Mouse (Mus musculus) intestine, embryonic 14.5 days (tissue): ENCODE measurements around the gene Csnk2b. TPM values are rescaled to one million over a fixed set of nuclear protein-coding genes. Genes with fewer than 3 reads are reported as not detected.

Experiments used
- ATAC-seq: fragments of 200-750 bp; cut with Nextera tagmentation; replicated peaks from 2 replicates; pipeline ENCODE4 v1.8.0; 2017; ENCODE audit warnings: low read depth, moderate number of reproducible peaks, moderate TSS enrichment, moderate library complexity; ENCODE audit not compliant: low FRiP score, low TSS enrichment
- DNase-seq: peaks from one replicate; pipeline ENCODE4 v3.0.0-alpha.2; 2018; ENCODE audit warnings: low spot score
- H3K27ac ChIP-seq: fragments of 300-500 bp; sonication (generic); 2 replicates; pipeline ENCODE4 v1.5.1; 2014; ENCODE audit warnings: low read depth, mild to moderate bottlenecking, control low read depth
- H3K27me3 ChIP-seq: fragments of 300-500 bp; sonication (generic); replicated peaks from 2 replicates; pipeline ENCODE4 v1.6.1; 2014; ENCODE audit warnings: low read length, control low read depth; ENCODE audit not compliant: control insufficient read depth, insufficient read depth
- H3K36me3 ChIP-seq: fragments of 300-500 bp; sonication (generic); 2 replicates; pipeline ENCODE4 v1.6.1; 2014; ENCODE audit warnings: low read length, control low read depth; ENCODE audit not compliant: control insufficient read depth, insufficient read depth
- H3K4me1 ChIP-seq: fragments of 300-500 bp; sonication (generic); replicated peaks from 2 replicates; pipeline ENCODE4 v1.6.1; 2014; ENCODE audit warnings: low read length, control low read depth, mixed read lengths; ENCODE audit not compliant: control insufficient read depth, insufficient read depth
- H3K4me2 ChIP-seq: fragments of 300-500 bp; sonication (generic); 2 replicates; pipeline ENCODE4 v1.6.1; 2014; ENCODE audit warnings: low read length
- H3K4me3 ChIP-seq: fragments of 300-500 bp; sonication (generic); 2 replicates; pipeline ENCODE4 v1.5.1; 2014; ENCODE audit warnings: low read depth, low read length, control low read depth, mixed read lengths
- H3K9ac ChIP-seq: fragments of 300-500 bp; sonication (generic); 2 replicates; pipeline ENCODE4 v1.6.1; 2014; ENCODE audit warnings: mild to moderate bottlenecking, low read length
- H3K9me3 ChIP-seq: fragments of 300-500 bp; sonication (generic); 2 replicates; pipeline ENCODE4 v1.6.1; 2016; ENCODE audit warnings: low read length, control low read depth; ENCODE audit not compliant: control insufficient read depth
- WGBS: fragments of 180-500 bp; shearing (Covaris S2); extraction: QIAGEN DNeasy Blood & Tissue Kit; methylation state at CpG from one replicate; pipeline ENCODE4 v1.1.7; 2014; 5-methylcytosine and 5-hydroxymethylcytosine counted together
- polyA plus RNA-seq: library from polyadenylated mRNA; unstranded; fragments of >200 nt; fragmentation: Nextera tagmentation; extraction: Ambion mirVana; gene quantifications from 2 replicates; pipeline ENCODE4 v1.2.1, GENCODE M21; 2014

Gene Csnk2b
- polyA plus RNA-seq: 275 and 286 TPM in 2 replicates

DNA sequence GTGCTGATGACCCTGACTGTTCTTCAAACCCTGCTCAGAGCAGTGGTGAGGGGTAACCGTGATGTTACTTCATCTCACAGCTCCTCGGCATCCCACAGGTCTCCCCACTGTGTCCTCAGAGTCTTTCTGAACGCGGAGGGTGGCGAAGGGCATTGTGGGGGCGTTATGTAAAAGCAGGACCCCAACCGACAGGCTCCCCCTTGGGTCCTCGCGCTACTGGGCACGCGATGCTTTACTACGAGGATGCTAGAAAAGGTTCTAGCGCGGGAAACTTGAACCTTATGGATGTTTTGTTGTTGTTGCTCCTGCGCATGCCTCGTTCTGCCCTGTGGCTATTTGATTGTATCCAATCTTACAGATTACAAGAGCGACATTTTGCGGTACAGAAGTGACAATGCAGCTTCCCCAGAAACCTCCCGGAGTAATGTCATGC lies at the start of gene Csnk2b:
Csnk2b (minus strand) TSS at position 183 of the 433 bp plus-strand sequence.
- Histone ChIP-seq H3K36me3 (peaks cover 44% of the 10 kb centered on the region), H3K4me2 (peak within 1 kb of the TSS; percentile 93), H3K9me3 (no peaks in the 10 kb centered on the region), H3K27me3 (no peaks in the 10 kb centered on the region), H3K27ac (peak within 1 kb of the TSS; percentile 88), H3K9ac (peak within 1 kb of the TSS; percentile 85), H3K4me1 (peaks cover 30% of the 10 kb centered on the region), H3K4me3 (peak within 1 kb of the TSS; percentile 99)
- under 1% methylated on average over 19 of the region's 19 CpGs for WGBS
- DNase-seq (no peak), ATAC-seq (peak; percentile 15)

DNA sequence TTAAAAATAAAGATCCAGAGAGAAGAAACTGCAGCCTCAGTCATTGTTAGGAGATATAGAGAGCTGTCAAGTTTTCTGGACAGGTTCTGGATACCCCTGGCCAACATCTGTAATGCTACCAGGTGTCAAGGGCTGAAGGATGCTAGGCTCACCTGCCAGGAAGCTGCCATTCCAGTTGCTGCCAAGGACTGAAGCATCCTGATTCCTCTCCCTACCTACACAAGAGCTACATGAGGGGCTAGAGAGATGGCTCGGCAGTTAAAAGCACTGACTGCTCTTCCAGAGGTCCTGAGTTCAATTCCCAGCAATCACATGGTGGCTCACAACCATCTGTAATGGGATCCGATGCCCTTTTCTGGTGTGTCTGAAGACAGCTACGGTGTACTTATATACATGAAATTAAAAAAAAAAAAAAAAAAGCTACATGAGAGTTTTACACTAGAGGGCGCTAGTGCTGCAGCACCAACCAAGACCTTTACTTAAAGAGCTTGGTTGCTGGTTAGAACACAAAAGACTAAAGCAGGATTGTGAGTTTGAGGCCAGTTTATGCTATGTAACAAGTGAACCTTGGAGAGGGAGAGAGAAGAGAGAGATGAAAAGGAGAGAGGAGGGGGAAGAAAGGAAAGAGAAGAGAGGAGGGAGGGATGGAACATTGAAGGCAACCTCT lies 46.8 kb upstream of the Csnk2b start:
- H3K27me3 ChIP-seq: no peaks in the 10 kb centered on the region
- H3K4me1 ChIP-seq: peaks cover 9% of the 10 kb centered on the region; the same call in 1 of the 2 replicates
- no peaks in the 10 kb centered on the region for H3K36me3 ChIP-seq
- no peak overlapping the region for H3K27ac ChIP-seq
- whole genome bisulfite sequencing: 21% methylated on average over 4 of the region's 4 CpGs
- no peak overlapping the region for H3K9ac ChIP-seq
- DNase-seq (no peak), ATAC-seq (no peak)
- no peak overlapping the region for H3K4me3 ChIP-seq
- H3K4me2 ChIP-seq: no peak overlapping the region
- no peaks in the 10 kb centered on the region for H3K9me3 ChIP-seq

DNA sequence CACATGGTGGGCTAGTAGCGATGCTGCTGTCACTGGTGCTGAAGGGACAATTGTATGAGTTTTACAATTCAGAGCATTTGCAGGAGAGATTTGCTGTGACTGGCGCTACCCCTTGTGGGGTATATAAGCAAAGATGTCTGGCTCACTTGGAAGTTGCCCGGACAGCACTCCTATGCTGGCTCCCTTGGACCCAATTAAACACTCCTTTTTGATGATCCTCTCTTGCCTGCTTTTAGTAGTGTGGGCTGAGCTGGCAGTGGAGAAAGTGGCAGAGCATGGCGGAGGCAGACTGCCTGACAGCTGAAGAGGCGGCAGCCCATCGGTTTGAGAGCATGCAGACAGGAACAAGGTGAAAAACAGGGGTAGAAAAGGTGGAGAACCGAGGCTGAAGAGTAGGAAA lies 45.9 kb upstream of the Csnk2b start:
- Histone ChIP-seq H3K4me3 (no peak overlapping the region), H3K9me3 (no peaks in the 10 kb centered on the region), H3K9ac (no peak overlapping the region), H3K4me1 (peaks cover 15% of the 10 kb centered on the region), H3K36me3 (0 out of 2 replicates have a peak, but pooled peaks cover 1% of the 10 kb centered on the region), H3K27me3 (no peaks in the 10 kb centered on the region), H3K27ac (no peak overlapping the region), H3K4me2 (no peak overlapping the region)
- 87% methylated on average over 7 of the region's 7 CpGs for WGBS
- no peak for ATAC-seq
- no peak for DNase-seq

DNA sequence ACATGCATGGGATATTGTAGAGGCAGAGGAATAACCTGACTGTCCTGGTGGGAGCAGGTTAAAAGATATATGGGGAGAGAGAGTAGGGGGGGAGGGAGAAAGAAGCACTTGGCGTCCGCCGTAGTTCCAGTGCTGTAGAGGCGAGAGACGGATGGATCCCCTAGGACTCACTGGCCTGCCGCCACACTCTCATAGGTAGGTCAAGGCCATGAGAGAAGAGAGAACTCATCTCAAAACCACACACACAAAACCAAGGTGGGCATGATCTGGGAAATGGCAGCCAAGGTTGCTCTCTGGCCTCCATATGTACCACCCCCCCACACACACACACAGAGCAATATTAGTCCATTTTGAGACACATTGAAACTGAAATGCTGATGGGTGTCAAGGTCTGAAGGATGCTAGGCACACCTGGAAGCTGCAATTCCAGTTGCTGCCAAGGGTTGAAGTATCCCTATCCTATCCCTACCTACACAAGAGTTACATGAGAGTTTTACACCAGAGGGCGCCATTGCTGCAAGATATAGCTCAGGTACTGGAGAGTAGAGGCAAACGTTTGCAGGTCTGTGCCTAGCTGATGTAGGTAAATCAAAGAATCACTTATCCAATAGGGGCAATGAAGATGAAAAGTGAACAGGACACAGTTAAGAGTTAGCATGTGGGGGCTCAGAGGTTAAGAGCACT lies 44.6 kb upstream of the Csnk2b start:
- ATAC-seq: no peak
- peaks cover 19% of the 10 kb centered on the region for H3K4me1 ChIP-seq
- no peaks in the 10 kb centered on the region for H3K27me3 ChIP-seq
- peaks cover 11% of the 10 kb centered on the region for H3K36me3 ChIP-seq
- peak overlapping the region; percentile 99 for H3K27ac ChIP-seq
- H3K4me3 ChIP-seq: no peak overlapping the region
- no peaks in the 10 kb centered on the region for H3K9me3 ChIP-seq
- H3K4me2 ChIP-seq: peak overlapping the region; percentile 65
- H3K9ac ChIP-seq: no peak overlapping the region; the same call in 1 of the 2 replicates
- 61% methylated on average over 8 of the region's 8 CpGs for WGBS
- DNase-seq: no peak

DNA sequence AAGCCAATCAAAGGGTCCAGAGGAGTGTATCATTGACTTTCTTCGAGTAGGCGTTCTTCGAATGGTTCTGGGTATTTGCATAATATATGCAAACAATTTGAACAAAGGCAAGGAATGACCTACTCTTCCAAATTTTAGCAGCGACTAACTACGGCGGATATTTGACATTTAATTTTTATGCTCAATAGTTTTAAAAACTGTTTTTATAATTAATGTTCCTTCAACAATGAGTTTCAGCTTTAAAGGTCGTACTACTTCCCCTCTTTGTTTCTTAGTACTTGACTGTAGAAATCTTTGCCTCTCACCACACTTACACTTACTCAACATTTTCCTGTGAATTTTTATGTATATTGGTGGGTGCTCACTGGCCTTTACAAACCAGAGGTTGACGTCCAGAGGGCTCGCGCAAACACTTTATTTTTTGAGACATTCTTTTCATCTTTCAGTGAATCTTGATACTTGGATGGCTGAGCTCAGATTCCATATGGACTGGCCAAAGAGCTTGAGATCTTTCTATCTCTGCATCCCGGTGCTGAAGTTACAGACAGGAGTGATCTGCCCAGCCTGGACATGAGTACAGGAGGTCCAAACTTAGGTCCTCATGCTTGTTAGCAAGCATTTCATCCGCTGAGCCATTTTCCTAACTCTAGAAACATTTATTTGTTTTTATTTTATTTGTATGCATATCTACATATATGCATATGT lies 43.8 kb upstream of the Csnk2b start:
- Histone ChIP-seq H3K27ac (peak overlapping the region; percentile 99), H3K9ac (peak overlapping the region; percentile 58), H3K9me3 (no peaks in the 10 kb centered on the region), H3K27me3 (no peaks in the 10 kb centered on the region), H3K4me2 (peak overlapping the region; percentile 65), H3K4me3 (peak overlapping the region; percentile 65), H3K4me1 (peaks cover 19% of the 10 kb centered on the region), H3K36me3 (peaks cover 20% of the 10 kb centered on the region)
- ATAC-seq: peak; percentile 85
- 20% methylated on average over 12 of the region's 12 CpGs for WGBS
- no peak for DNase-seq

DNA sequence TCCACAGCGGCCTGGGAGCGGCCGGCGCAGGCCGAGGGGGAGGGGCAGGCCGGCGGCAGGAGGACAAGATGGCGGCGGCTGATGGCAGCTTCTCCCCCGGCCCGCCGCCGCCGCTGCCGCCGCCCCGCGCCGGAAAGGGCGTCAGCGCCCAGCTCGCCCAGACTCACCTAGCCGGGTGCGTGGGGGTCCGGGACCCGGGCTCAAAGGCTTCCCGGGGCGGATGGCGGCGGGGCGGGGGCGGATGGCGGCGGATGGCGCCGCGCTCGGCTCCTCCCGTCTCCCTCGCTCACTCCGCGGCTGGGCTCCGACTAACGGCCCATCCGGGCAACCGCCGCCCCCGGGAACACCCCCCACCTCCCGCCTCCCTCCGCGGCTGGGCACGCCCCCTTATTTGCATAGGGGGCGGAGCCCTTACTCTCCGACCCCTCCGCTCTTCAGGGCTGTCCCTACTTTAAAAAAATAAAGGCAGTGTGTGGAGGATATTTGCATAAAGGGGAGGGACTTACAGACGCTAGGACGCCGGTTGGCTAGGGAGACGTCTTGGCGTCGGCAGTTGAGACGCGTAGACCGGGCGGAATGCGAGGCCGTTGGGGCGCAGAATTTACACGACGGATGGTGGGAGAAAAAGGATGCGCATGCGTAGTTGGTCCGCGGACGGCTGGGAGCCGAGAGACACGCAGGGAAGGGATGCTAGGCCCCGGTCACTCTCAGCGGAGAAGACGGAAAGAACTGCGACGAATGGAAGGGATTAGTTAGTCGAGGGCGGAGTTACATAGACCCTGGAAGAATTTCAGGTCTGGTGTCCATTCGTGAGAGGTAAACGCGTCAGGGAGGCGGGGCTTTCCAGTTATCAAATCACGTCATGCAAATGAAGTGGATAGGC lies 43.0 kb upstream of the Csnk2b start, which contains the start of gene Prrc2a:
Prrc2a (minus strand) TSS at position 330 of the 883 bp plus-strand sequence.
- peak; percentile 94 for ATAC-seq
- H3K9ac ChIP-seq: peak within 1 kb of the TSS; percentile 87
- H3K36me3 ChIP-seq: peaks cover 28% of the 10 kb centered on the region
- H3K4me1 ChIP-seq: peaks cover 19% of the 10 kb centered on the region
- no peaks in the 10 kb centered on the region for H3K27me3 ChIP-seq
- WGBS: under 1% methylated on average over 79 of the region's 89 CpGs
- peak; percentile 98 for DNase-seq
- H3K4me2 ChIP-seq: peak within 1 kb of the TSS; percentile 98
- peak within 1 kb of the TSS; percentile 99 for H3K27ac ChIP-seq
- H3K4me3 ChIP-seq: peak within 1 kb of the TSS; percentile 65
- H3K9me3 ChIP-seq: no peaks in the 10 kb centered on the region

DNA sequence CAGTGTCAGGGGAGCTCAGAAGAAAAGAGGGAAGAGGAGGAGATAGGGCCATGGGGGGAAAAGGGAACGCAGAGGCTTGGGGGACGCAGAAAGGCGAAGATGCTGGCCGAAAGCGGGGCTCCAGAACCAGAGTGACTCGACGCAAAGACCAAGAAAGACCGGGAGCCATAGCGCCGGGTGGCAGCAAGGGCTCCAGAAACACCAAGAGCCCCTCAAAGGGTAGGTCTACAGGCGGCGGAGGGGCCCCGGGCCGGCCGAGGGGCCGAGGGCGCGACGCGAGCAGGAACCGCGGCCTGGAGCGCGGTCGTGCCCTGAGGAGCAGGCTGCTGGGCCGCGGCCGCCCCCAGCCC lies 42.3 kb upstream of the Csnk2b start:
- peak; percentile 76 for DNase-seq

More for the DNA sequence above, 42.3 kb upstream of the Csnk2b start:
- Histone ChIP-seq H3K27ac (peak overlapping the region; percentile 85), H3K36me3 (peaks cover 34% of the 10 kb centered on the region), H3K9ac (peak overlapping the region; percentile 87), H3K27me3 (no peaks in the 10 kb centered on the region), H3K4me1 (peaks cover 19% of the 10 kb centered on the region), H3K4me3 (peak overlapping the region; percentile 65), H3K4me2 (peak overlapping the region; percentile 98), H3K9me3 (no peaks in the 10 kb centered on the region)
- under 1% methylated on average over 27 of the region's 28 CpGs for WGBS
- no peak for ATAC-seq
